Mouse (Mus musculus): Measurements from ENCODE around the gene Atp2b2.
"Not testable (repeated sequence)": the region's sequence is repeated elsewhere in the genome, so short reads cannot be mapped to it uniquely, and the experiment has no call there.

- TF ChIP-seq POLR2A (IDR thresholded peaks at IDR 0.05; ENCODE audit: extremely low read depth, insufficient read depth, low read length); CTCF (IDR thresholded peaks at IDR 0.05; ENCODE audit: low read depth, low read length): not testable (repeated sequence)
These were observed 329.0 kb downstream of the Atp2b2 start for GRCm38 (mm10) chr6:113713389-113713788.
